Mouse (Mus musculus) neural tube, embryonic 14.5 days (tissue): ENCODE measurements around the gene Rasal1. TPM values are rescaled to one million over a fixed set of nuclear protein-coding genes. Genes with fewer than 3 reads are reported as not detected.

Experiments
- ATAC-seq: fragments of 200-750 bp; cut with Nextera tagmentation; 2 replicates; pipeline ENCODE4 v1.8.0; 2017; ENCODE audit warnings: low read depth, mild to moderate bottlenecking, moderate TSS enrichment, moderate library complexity
- H3K27ac ChIP-seq: fragments of 300-500 bp; sonication (generic); 2 replicates; pipeline ENCODE4 v1.5.1; 2014; ENCODE audit warnings: low read depth, mild to moderate bottlenecking, control low read depth, low read length, moderate library complexity, mixed read lengths
- H3K27me3 ChIP-seq: fragments of 300-500 bp; sonication (generic); 2 replicates; pipeline ENCODE4 v1.6.1; 2014; ENCODE audit warnings: low read length; ENCODE audit not compliant: control insufficient read depth, insufficient read depth
- H3K36me3 ChIP-seq: fragments of 300-500 bp; sonication (generic); 2 replicates; pipeline ENCODE4 v1.6.1; 2014; ENCODE audit warnings: low read length, mixed read lengths; ENCODE audit not compliant: control insufficient read depth, insufficient read depth
- H3K4me1 ChIP-seq: fragments of 300-500 bp; sonication (generic); 2 replicates; pipeline ENCODE4 v1.6.1; 2014; ENCODE audit warnings: low read length; ENCODE audit not compliant: control insufficient read depth, insufficient read depth
- H3K4me2 ChIP-seq: fragments of 300-500 bp; sonication (generic); 2 replicates; pipeline ENCODE4 v1.6.1; 2014; ENCODE audit warnings: mild to moderate bottlenecking, low read depth, low read length, control low read depth
- H3K4me3 ChIP-seq: fragments of 300-500 bp; sonication (generic); 2 replicates; pipeline ENCODE4 v1.5.1; 2014; ENCODE audit warnings: low read depth, low read length, control low read depth, mixed read lengths
- H3K9ac ChIP-seq: fragments of 300-500 bp; sonication (generic); replicated peaks from 2 replicates; pipeline ENCODE4 v1.6.1; 2014; ENCODE audit warnings: low read depth, mild to moderate bottlenecking, control low read depth, low read length, mixed read lengths
- H3K9me3 ChIP-seq: fragments of 300-500 bp; sonication (generic); 2 replicates; pipeline ENCODE4 v1.6.1; 2016; ENCODE audit warnings: low read length; ENCODE audit not compliant: control insufficient read depth
- WGBS: fragments of 180-500 bp; shearing (Covaris S2); extraction: QIAGEN DNeasy Blood & Tissue Kit; methylation state at CpG from one replicate; pipeline ENCODE4 v1.1.7; 2014; 5-methylcytosine and 5-hydroxymethylcytosine counted together
- polyA plus RNA-seq: library from polyadenylated mRNA; unstranded; fragments of >200 nt; fragmentation: Nextera tagmentation; extraction: Ambion mirVana; gene quantifications from 2 replicates; pipeline ENCODE4 v1.2.1, GENCODE M21; 2014

Rasal1 gene
- polyA plus RNA-seq, 1 experiment from 2014 or later, result 0.33 TPM

DNA sequence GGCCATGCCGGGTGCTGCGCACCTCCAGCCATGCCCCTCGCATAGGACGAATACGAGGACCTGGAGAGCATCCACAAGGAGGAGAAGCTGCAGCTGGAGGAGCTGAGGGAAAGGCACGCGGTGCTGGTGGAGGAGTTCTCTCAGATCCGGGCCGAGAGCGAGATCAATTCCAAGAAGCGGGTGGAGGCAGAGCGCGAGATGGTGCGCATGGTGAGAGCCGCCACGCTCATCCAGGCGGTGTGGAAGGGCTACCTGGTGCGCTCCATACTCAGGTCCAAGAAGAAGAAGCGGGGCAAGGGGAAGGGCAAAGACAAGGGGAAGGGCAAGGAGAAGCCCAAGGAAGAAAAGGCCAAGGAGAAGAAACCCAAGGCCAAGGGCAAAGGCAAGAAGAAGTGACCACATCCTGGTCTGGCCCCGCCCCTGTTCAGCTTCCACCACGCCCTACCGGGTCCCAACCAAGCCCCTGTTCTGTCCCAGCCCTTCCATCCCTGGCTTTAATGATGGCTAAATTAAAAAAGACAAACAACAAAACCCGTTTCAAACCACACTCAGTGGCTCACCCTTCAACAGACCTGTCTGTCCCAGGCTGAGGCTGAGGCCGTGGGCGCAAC is 41.9 kb upstream of the Rasal1 start:
- H3K9me3 ChIP-seq, result no peaks in the 10 kb centered on the region
- no peak overlapping the region for H3K27ac ChIP-seq
- no peaks in the 10 kb centered on the region for H3K27me3 ChIP-seq
- H3K4me2 ChIP-seq, result no peak overlapping the region
- no peak overlapping the region for H3K9ac ChIP-seq
- peaks cover 18% of the 10 kb centered on the region for H3K4me1 ChIP-seq
- ATAC-seq, result no peak
- H3K4me3 ChIP-seq, result no peak overlapping the region
- H3K36me3 ChIP-seq, result no peaks in the 10 kb centered on the region
- 69% methylated on average over 25 of the region's 25 CpGs for WGBS

DNA sequence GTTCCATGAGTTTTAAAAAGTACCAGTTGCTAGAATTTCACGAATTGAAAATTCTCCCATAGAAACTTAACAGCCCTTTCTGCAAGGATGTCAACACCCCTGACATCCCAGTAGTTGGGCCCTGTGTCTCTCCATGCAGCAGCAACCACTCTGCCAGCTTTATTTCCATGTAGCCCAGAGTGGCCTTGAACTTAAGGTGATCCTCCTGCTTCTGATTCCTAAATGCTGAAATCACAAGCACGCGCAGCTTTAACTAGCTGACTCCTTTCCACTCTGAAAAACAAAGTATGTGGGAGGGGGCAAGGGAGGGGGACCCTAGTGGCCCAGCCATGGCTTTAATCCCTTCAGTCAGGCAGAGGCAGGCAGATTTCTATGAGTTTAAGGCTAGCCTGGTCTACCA is 41.3 kb upstream of the Rasal1 start:
- ATAC-seq, result no peak
- Histone ChIP-seq H3K9me3 (no peaks in the 10 kb centered on the region), H3K36me3 (no peaks in the 10 kb centered on the region), H3K4me2 (no peak overlapping the region), H3K27me3 (no peaks in the 10 kb centered on the region), H3K4me1 (peaks cover 19% of the 10 kb centered on the region), H3K9ac (no peak overlapping the region), H3K4me3 (no peak overlapping the region), H3K27ac (no peak overlapping the region)
- WGBS, result 72% methylated on average over 3 of the region's 3 CpGs

DNA sequence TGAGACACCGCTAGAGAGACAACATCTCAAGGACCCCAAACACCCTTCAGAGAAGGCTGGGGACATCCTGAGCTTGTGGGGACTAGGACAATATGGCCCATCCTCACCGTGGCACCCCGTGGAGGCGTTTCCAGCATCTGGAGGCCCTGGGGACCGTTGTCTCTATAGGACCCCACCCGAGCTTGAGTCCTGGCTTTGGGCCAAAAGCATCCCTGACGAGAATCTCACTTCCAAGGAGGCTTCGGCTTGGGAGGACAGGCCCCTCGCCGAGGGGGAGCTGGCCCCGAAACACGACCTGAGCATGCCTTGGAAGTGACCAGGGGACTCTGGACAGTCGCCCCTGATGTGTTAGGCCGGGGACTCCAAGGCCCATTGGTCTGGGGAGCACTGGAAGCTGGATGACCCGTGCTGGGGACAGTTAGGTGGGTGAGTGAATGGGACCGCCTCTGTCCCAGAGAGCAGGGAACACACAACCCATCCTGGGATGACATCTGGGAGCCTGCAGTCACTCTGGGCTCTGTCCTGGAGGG is 39.3 kb upstream of the Rasal1 start:
- no peak overlapping the region for H3K4me3 ChIP-seq
- H3K36me3 ChIP-seq, result no peaks in the 10 kb centered on the region
- H3K27me3 ChIP-seq, result no peaks in the 10 kb centered on the region
- no peak overlapping the region; the same call in 1 of the 2 replicates for H3K4me2 ChIP-seq
- WGBS, result 79% methylated on average over 16 of the region's 16 CpGs
- H3K27ac ChIP-seq, result no peak overlapping the region
- no peak for ATAC-seq
- no peak overlapping the region for H3K9ac ChIP-seq
- H3K9me3 ChIP-seq, result no peaks in the 10 kb centered on the region
- H3K4me1 ChIP-seq, result peaks cover 27% of the 10 kb centered on the region

DNA sequence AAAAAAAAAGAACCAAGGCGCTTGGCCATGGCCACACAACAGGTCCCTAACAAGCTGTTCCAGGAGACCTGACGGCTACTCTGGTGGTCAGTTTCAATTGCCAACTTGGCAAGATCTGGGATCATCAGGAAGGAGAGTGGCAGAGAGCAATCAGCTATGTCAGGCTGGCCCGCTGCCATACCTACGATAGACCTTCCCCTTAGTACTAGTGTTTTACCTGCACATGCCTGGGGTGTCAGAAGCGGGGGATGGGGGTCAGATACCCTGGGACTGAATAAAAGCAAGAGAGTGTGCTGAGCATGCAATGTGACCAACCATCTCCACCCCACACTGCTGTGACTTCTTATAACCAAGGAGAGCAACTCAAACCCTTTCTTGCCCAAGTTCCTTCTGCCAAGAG is 37.7 kb upstream of the Rasal1 start:
- 95% methylated on average over 5 of the region's 5 CpGs for WGBS
- Histone ChIP-seq H3K9ac (peak overlapping the region; percentile 57; the same call in 1 of the 2 replicates), H3K4me1 (peaks cover 22% of the 10 kb centered on the region), H3K9me3 (no peaks in the 10 kb centered on the region), H3K4me3 (peak overlapping the region; percentile 60), H3K27me3 (no peaks in the 10 kb centered on the region), H3K27ac (no peak overlapping the region), H3K36me3 (no peaks in the 10 kb centered on the region), H3K4me2 (peak overlapping the region; percentile 85; the same call in 1 of the 2 replicates)
- no peak for ATAC-seq

DNA sequence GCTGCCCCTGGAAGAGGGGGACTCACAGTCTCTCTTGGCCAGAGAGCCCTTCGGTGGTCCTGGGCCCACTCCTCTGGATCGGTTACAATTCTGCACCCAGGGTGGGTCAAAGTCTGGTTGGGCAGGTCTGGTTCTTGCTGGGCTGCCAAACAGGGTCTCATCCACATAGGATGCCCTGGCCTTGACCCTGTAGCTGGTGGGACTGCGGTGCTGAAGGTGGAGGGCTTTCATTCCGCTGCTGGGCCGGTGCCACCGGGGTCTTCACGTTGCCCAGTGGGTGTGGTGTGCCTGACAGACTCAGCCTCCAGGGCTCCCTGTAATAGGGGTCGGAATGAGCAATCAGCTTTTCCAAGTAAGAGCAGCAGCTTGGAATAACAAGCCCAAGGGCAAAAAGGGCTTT is 37.2 kb upstream of the Rasal1 start:
- Histone ChIP-seq H3K27ac (no peak overlapping the region), H3K4me2 (peak overlapping the region; percentile 85), H3K4me3 (peak overlapping the region; percentile 60), H3K27me3 (no peaks in the 10 kb centered on the region), H3K9ac (peak overlapping the region; percentile 57), H3K9me3 (no peaks in the 10 kb centered on the region), H3K36me3 (no peaks in the 10 kb centered on the region), H3K4me1 (peaks cover 22% of the 10 kb centered on the region)
- ATAC-seq, result no peak
- 48% methylated on average over 8 of the region's 8 CpGs for WGBS

DNA sequence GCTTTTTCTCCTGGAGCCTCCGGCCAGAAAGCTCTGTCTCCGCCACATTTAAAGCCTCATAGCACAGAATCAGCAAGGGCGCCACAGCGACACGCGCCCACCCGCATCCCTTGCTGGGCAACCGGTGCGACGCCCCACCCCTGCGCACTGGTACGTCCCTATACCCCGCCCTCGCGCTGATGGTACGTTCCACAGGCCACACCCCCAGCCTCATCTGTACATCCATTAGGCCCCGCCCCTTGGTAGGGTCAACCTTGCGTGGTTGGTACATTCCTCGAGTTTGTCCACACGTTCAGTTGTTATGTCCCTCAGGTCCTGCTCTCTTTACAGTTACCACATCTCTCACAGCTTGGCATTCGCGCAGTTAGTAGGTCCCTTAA is 36.2 kb upstream of the Rasal1 start, which contains the start of the genes Rita1 and Ddx54:
Rita1 (minus strand) TSS at position 148 of the 380 bp plus-strand sequence.
Ddx54 (plus strand) TSS at position 298 of the 380 bp plus-strand sequence.
- under 1% methylated on average over 22 of the region's 22 CpGs for WGBS
- Histone ChIP-seq H3K9me3 (no peaks in the 10 kb centered on the region), H3K4me2 (peak within 1 kb of the TSS; percentile 85), H3K27ac (peak within 1 kb of the TSS; percentile 88), H3K9ac (peak within 1 kb of the TSS; percentile 58), H3K36me3 (peaks cover 6% of the 10 kb centered on the region; the same call in 1 of the 2 replicates), H3K4me3 (peak within 1 kb of the TSS; percentile 60), H3K27me3 (no peaks in the 10 kb centered on the region), H3K4me1 (peaks cover 22% of the 10 kb centered on the region)
- ATAC-seq, result peak; percentile 87

DNA sequence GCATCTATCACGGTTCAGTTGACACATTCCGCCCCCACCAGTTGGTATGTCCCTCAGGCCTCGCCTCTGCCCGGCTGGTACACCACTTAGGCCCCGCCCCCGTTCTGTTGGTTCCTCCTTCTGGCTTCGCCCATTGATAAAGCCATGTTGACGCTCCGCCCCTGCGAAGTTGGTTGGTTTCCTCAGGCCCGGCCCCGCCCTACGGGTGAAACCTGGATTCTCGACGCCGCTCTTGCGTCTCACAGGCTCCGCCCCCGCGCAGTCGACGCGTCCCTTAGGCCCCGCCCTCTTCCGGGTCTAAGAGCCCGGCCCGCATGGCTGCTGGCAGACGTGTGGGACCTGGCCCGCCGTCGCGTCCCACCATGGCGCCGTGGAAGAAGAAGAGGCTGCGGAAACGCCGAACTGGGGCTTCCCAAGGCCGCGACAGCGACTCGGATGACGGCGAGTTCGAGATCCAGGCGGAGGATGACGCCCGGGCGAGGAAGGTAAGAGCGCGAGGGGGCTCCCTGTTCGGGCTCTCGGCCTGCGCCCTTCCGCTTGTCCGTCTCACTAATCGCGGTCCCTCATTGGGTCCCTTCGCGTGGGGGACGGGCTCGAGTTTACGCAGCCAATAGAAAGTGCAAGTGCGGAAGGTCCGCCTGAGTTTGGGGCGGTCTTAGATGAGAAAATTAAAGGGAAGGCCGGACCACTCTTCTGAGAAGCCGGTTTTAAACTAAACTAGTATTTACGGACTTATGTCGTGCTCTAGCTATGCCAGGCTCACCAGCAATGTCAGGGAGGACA is 35.6 kb upstream of the Rasal1 start:
- under 1% methylated on average over 69 of the region's 69 CpGs for WGBS
- H3K9ac ChIP-seq, result peak overlapping the region; percentile 58
- H3K4me2 ChIP-seq, result peak overlapping the region; percentile 85
- peak overlapping the region; percentile 88 for H3K27ac ChIP-seq
- peaks cover 10% of the 10 kb centered on the region for H3K36me3 ChIP-seq
- no peaks in the 10 kb centered on the region for H3K9me3 ChIP-seq
- no peaks in the 10 kb centered on the region for H3K27me3 ChIP-seq
- ATAC-seq, result peak; percentile 94
- peaks cover 22% of the 10 kb centered on the region for H3K4me1 ChIP-seq
- peak overlapping the region; percentile 60 for H3K4me3 ChIP-seq

DNA sequence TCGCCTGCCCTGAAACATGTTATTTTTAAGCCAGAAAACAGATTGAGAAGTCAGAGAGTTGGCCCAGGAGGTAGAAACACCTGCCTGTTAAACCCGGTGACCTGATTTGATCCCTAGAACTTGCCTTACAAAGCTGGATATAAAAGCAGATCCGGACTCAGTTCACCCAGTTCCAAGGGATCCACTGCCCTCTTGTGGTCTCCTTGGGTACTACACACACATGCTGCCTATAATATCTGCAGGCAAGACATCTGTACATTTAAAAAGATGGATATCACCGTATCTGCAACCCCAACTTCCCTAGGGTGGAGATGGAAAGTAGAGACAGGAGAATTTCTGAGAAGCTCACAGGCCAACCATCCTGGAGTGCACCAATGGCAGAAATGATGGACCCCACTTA is 32.7 kb upstream of the Rasal1 start:
- H3K27ac ChIP-seq, result no peak overlapping the region
- H3K9me3 ChIP-seq, result no peaks in the 10 kb centered on the region
- H3K27me3 ChIP-seq, result no peaks in the 10 kb centered on the region
- H3K4me3 ChIP-seq, result no peak overlapping the region
- peaks cover 16% of the 10 kb centered on the region for H3K36me3 ChIP-seq
- H3K4me2 ChIP-seq, result no peak overlapping the region
- no peak for ATAC-seq
- peaks cover 17% of the 10 kb centered on the region for H3K4me1 ChIP-seq
- 94% methylated on average over 4 of the region's 4 CpGs for WGBS
- H3K9ac ChIP-seq, result no peak overlapping the region

DNA sequence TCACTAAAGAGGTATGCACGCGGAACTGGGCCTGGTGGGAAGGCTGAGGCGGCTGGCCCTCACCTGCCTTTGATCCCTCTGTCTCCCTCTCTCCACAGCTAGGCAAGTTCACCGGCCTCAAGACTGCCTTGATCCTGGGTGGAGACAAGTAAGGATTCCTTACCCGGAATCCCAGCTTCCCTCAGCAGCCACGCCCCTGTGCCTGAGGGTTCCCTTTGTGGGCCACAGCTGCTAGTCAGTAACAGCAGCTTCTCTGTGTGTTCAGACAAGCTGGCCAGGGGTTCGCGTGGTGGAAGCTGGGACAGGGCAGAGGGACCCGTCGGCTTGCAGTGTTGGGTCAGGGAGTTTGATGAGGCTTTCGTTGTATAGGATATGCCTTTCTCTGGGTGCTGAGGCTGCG is 29.8 kb upstream of the Rasal1 start:
- Histone ChIP-seq H3K27ac (no peak overlapping the region), H3K9me3 (no peaks in the 10 kb centered on the region), H3K36me3 (peaks cover 37% of the 10 kb centered on the region), H3K4me1 (peaks cover 5% of the 10 kb centered on the region), H3K27me3 (no peaks in the 10 kb centered on the region), H3K9ac (no peak overlapping the region), H3K4me3 (no peak overlapping the region), H3K4me2 (no peak overlapping the region)
- 90% methylated on average over 12 of the region's 12 CpGs for WGBS
- ATAC-seq, result no peak
